Mouse (Mus musculus) testis, adult 2 months (tissue): ENCODE results near the gene Retreg1. TPM values are rescaled to one million over a fixed set of nuclear protein-coding genes. Genes with fewer than 3 reads are reported as not detected.

ENCODE experiments used
- H3K27ac ChIP-seq: fragments of 200-500 bp; 2 replicates; pipeline ENCODE4 v1.5.1; 2012; ENCODE audit warnings: low read depth, low read length; ENCODE audit not compliant: control insufficient read depth, insufficient read depth
- H3K27me3 ChIP-seq: fragments of 200-500 bp; 2 replicates; pipeline ENCODE4 v1.6.1; 2012; ENCODE audit warnings: mild to moderate bottlenecking, low read length, moderate library complexity; ENCODE audit not compliant: control insufficient read depth, insufficient read depth
- H3K36me3 ChIP-seq: fragments of 200-500 bp; 2 replicates; pipeline ENCODE4 v1.6.1; 2012; ENCODE audit warnings: mild to moderate bottlenecking, low read length; ENCODE audit not compliant: control insufficient read depth, insufficient read depth
- H3K4me1 ChIP-seq: fragments of 200-500 bp; 2 replicates; pipeline ENCODE4 v1.6.1; 2012; ENCODE audit warnings: low read length; ENCODE audit not compliant: control insufficient read depth, insufficient read depth
- H3K4me3 ChIP-seq: fragments of 200-500 bp; 2 replicates; pipeline ENCODE4 v1.5.1; 2012; ENCODE audit warnings: low read depth, mild to moderate bottlenecking, low read length, moderate library complexity, mixed read lengths; ENCODE audit not compliant: control insufficient read depth
- CTCF ChIP-seq: fragments of 200-500 bp; IDR thresholded peaks from 2 replicates; pipeline ENCODE4 v1.5.1; 2012; ENCODE audit warnings: low read depth, mild to moderate bottlenecking, inconsistent platforms, low read length, moderate library complexity; ENCODE audit not compliant: control insufficient read depth, insufficient read depth, insufficient replicate concordance
- POLR2A ChIP-seq: fragments of 200-500 bp; IDR thresholded peaks from 2 replicates; pipeline ENCODE4 v1.6.1; 2012; ENCODE audit warnings: low read depth, mild to moderate bottlenecking, inconsistent platforms, low read length, moderate library complexity; ENCODE audit not compliant: control insufficient read depth
- polyA plus RNA-seq: library from polyadenylated mRNA; depleted of rRNA; stranded (reverse); fragments of >200 nt; gene quantifications from 2 replicates; pipeline ENCODE4 v1.2.3, GENCODE M21; 2012

Gene Retreg1
- polyA plus RNA-seq, 1 experiment = 46.1 TPM

GRCm38 (mm10) chr15:25950584-25950983 lies 107.6 kb downstream of the Retreg1 start:
- Histone ChIP-seq H3K36me3 (no peaks in the 10 kb centered on the region), H3K4me3 (no peak overlapping the region), H3K27ac (no peak overlapping the region), H3K27me3 (no peaks in the 10 kb centered on the region), H3K4me1 (no peaks in the 10 kb centered on the region)
- TF ChIP-seq POLR2A = no peak
- no peak for TF ChIP-seq CTCF

GRCm38 (mm10) chr15:25951037-25951436 lies 108.1 kb downstream of the Retreg1 start:
- no peak overlapping the region for H3K27ac ChIP-seq
- H3K27me3 ChIP-seq = no peaks in the 10 kb centered on the region
- H3K4me3 ChIP-seq = no peak overlapping the region
- H3K36me3 ChIP-seq = no peaks in the 10 kb centered on the region
- no peaks in the 10 kb centered on the region for H3K4me1 ChIP-seq
- TF ChIP-seq POLR2A (no peak), CTCF (no peak)

GRCm38 (mm10) chr15:25956001-25956400 lies 113.0 kb downstream of the Retreg1 start:
- no peak overlapping the region for H3K4me3 ChIP-seq

GRCm38 (mm10) chr15:25956422-25957117 lies 113.6 kb downstream of the Retreg1 start:
- Histone ChIP-seq H3K36me3 (no peaks in the 10 kb centered on the region), H3K4me1 (no peaks in the 10 kb centered on the region), H3K4me3 (no peak overlapping the region), H3K27ac (no peak overlapping the region), H3K27me3 (no peaks in the 10 kb centered on the region)
- TF ChIP-seq POLR2A (no peak), CTCF (no peak)

More at GRCm38 (mm10) chr15:25956001-25956400, 113.0 kb downstream of the Retreg1 start:
- no peak overlapping the region for H3K27ac ChIP-seq
- TF ChIP-seq POLR2A (no peak), CTCF (no peak)
- no peaks in the 10 kb centered on the region for H3K4me1 ChIP-seq
- no peaks in the 10 kb centered on the region for H3K27me3 ChIP-seq
- no peaks in the 10 kb centered on the region for H3K36me3 ChIP-seq

- no peak overlapping the region; the same call in 1 of the 2 replicates for H3K27ac ChIP-seq
- no peaks in the 10 kb centered on the region for H3K27me3 ChIP-seq
- no peak overlapping the region for H3K4me3 ChIP-seq
- H3K4me1 ChIP-seq = no peaks in the 10 kb centered on the region
- TF ChIP-seq CTCF (no peak), POLR2A (no peak)
- no peaks in the 10 kb centered on the region for H3K36me3 ChIP-seq
Observed at GRCm38 (mm10) chr15:25957651-25958050, 114.7 kb downstream of the Retreg1 start.

GRCm38 (mm10) chr15:25959375-25959774 lies 116.4 kb downstream of the Retreg1 start:
- Histone ChIP-seq H3K27ac (no peak overlapping the region), H3K36me3 (no peaks in the 10 kb centered on the region), H3K4me1 (no peaks in the 10 kb centered on the region), H3K27me3 (no peaks in the 10 kb centered on the region), H3K4me3 (no peak overlapping the region)
- TF ChIP-seq CTCF (no peak), POLR2A (no peak)

- Histone ChIP-seq H3K27ac (no peak overlapping the region), H3K4me3 (no peak overlapping the region), H3K36me3 (no peaks in the 10 kb centered on the region), H3K27me3 (no peaks in the 10 kb centered on the region), H3K4me1 (no peaks in the 10 kb centered on the region)
- TF ChIP-seq POLR2A (no peak), CTCF (no peak)
Observed at GRCm38 (mm10) chr15:25960231-25960630, 117.3 kb downstream of the Retreg1 start.
